Mouse (Mus musculus) CH12.LX (cell line): Measurements from ENCODE around the gene En1. TPM values are rescaled to one million over a fixed set of nuclear protein-coding genes. Genes with fewer than 3 reads are reported as not detected.

Source experiments
- DNase-seq: peaks from one replicate; pipeline ENCODE4 v3.0.0-alpha.2; 2013; ENCODE audit errors: extremely low read depth
- H3K27ac ChIP-seq: 2 replicates; pipeline ENCODE4 v1.5.1; 2012; ENCODE audit warnings: low read depth, mild to moderate bottlenecking, control low read depth, moderate library complexity; ENCODE audit not compliant: insufficient read depth
- H3K27me3 ChIP-seq: replicated peaks from 2 replicates; pipeline ENCODE3; 2012; ENCODE audit warnings: inconsistent platforms
- H3K36me3 ChIP-seq, 2 experiments: replicated peaks in 1 of 2; 2 replicates each; pipeline versions ENCODE3 to v1.6.1; 2012; ENCODE audit warnings: inconsistent platforms in 1 of 2, low read length in 1 of 2, mild to moderate bottlenecking in 1 of 2, mixed read lengths in 1 of 2, moderate library complexity in 1 of 2; ENCODE audit not compliant: control insufficient read depth in 1 of 2, insufficient read depth in 1 of 2
- H3K4me1 ChIP-seq, 2 experiments: 2 replicates each; pipeline ENCODE4 v1.6.1; 2012; ENCODE audit warnings: inconsistent platforms in 1 of 2, moderate library complexity in 1 of 2; ENCODE audit not compliant: insufficient read depth in 2 of 2, control insufficient read depth in 1 of 2
- H3K4me2 ChIP-seq: 2 replicates; pipeline ENCODE4 v1.6.1; 2012; ENCODE audit warnings: low read depth, mild to moderate bottlenecking, control low read depth; ENCODE audit not compliant: poor library complexity, insufficient read depth, severe bottlenecking
- H3K4me3 ChIP-seq, 3 experiments: fragments of 150-350 bp in 1 of 3; sonication (generic) in 1 of 3; replicated peaks in 1 of 3; 2 replicates each; pipeline versions ENCODE3 to v1.5.1; 2011 to 2012; ENCODE audit warnings: low read depth in 2 of 3, low read length in 2 of 3, mild to moderate bottlenecking in 2 of 3, moderate library complexity in 2 of 3, control low read depth in 1 of 3, improper control_type of control experiment in 1 of 3, inconsistent platforms in 1 of 3, mixed read lengths in 1 of 3; ENCODE audit not compliant: poor library complexity in 1 of 3
- H3K79me2 ChIP-seq: replicated peaks from 2 replicates; pipeline ENCODE4 v1.6.1; 2012; ENCODE audit warnings: mild to moderate bottlenecking, moderate library complexity; ENCODE audit not compliant: control insufficient read depth, poor library complexity, insufficient read depth, severe bottlenecking; ENCODE audit errors: extremely low read depth
- H3K9ac ChIP-seq: 2 replicates; pipeline ENCODE4 v1.6.1; 2012; ENCODE audit warnings: low read depth, mild to moderate bottlenecking, control low read depth, moderate library complexity; ENCODE audit not compliant: insufficient read depth
- H3K9me3 ChIP-seq: replicated peaks from 2 replicates; pipeline ENCODE3; 2012; ENCODE audit warnings: low read length, inconsistent platforms, mixed read lengths
- BHLHE40 ChIP-seq: IDR thresholded peaks from 2 replicates; pipeline ENCODE4 v1.6.1; 2011; ENCODE audit warnings: mild to moderate bottlenecking, low read depth, low read length, improper control_type of control experiment
- CHD1 ChIP-seq: IDR thresholded peaks from 2 replicates; pipeline ENCODE4 v1.6.1; 2012; ENCODE audit warnings: low read depth, low read length, improper control_type of control experiment, inconsistent platforms
- CHD2 ChIP-seq: IDR thresholded peaks from 2 replicates; pipeline ENCODE4 v1.6.1; 2011; ENCODE audit warnings: low read length, improper control_type of control experiment
- CTCF ChIP-seq, 2 experiments: IDR thresholded peaks in 1 of 2; conservative IDR thresholded peaks in 1 of 2; 2 replicates each; pipeline ENCODE4 v1.5.1; 2011 to 2012; ENCODE audit warnings: low read depth in 2 of 2, low read length in 2 of 2, improper control_type of control experiment in 1 of 2, inconsistent platforms in 1 of 2, mild to moderate bottlenecking in 1 of 2, moderate library complexity in 1 of 2
- ELF1 ChIP-seq: IDR thresholded peaks from 2 replicates; pipeline ENCODE4 v1.6.1; 2014; ENCODE audit warnings: low read depth, mild to moderate bottlenecking, inconsistent platforms, low read length, improper control_type of control experiment
- EP300 ChIP-seq: IDR thresholded peaks from 2 replicates; pipeline ENCODE4 v1.6.1; 2011; ENCODE audit warnings: low read length, improper control_type of control experiment
- ETS1 ChIP-seq: conservative IDR thresholded peaks from 2 replicates; pipeline ENCODE4 v1.6.1; 2012; ENCODE audit warnings: low read depth, mild to moderate bottlenecking, inconsistent platforms, low read length, improper control_type of control experiment, moderate library complexity
- GABPA ChIP-seq: IDR thresholded peaks from 2 replicates; pipeline ENCODE4 v1.6.1; 2012; ENCODE audit warnings: low read depth, low read length, improper control_type of control experiment, inconsistent platforms; ENCODE audit not compliant: insufficient replicate concordance
- HCFC1 ChIP-seq: IDR thresholded peaks from 2 replicates; pipeline ENCODE4 v1.6.1; 2012; ENCODE audit warnings: low read depth, mild to moderate bottlenecking, inconsistent platforms, low read length, improper control_type of control experiment
- JUN ChIP-seq: IDR thresholded peaks from 2 replicates; pipeline ENCODE4 v1.6.1; 2011; ENCODE audit warnings: low read depth, mild to moderate bottlenecking, low read length, improper control_type of control experiment, moderate library complexity; ENCODE audit not compliant: insufficient read depth
- JUND ChIP-seq: conservative IDR thresholded peaks from 2 replicates; pipeline ENCODE4 v1.6.1; 2011; ENCODE audit warnings: low read depth, low read length, improper control_type of control experiment
- KAT2A ChIP-seq: IDR thresholded peaks from 2 replicates; pipeline ENCODE4 v1.6.1; 2012; ENCODE audit warnings: low read length, improper control_type of control experiment, inconsistent platforms; ENCODE audit not compliant: insufficient replicate concordance
- MAFK ChIP-seq: IDR thresholded peaks from 2 replicates; pipeline ENCODE4 v1.6.1; 2011; ENCODE audit warnings: low read length, improper control_type of control experiment; ENCODE audit not compliant: insufficient replicate concordance
- MXI1 ChIP-seq: IDR thresholded peaks from 2 replicates; pipeline ENCODE4 v1.6.1; 2011; ENCODE audit warnings: mild to moderate bottlenecking, low read depth, low read length, improper control_type of control experiment
- PAX5 ChIP-seq: IDR thresholded peaks from 2 replicates; pipeline ENCODE4 v1.6.1; 2012; ENCODE audit warnings: low read length, inconsistent platforms, mixed read lengths
- POLR2A ChIP-seq: IDR thresholded peaks from 2 replicates; pipeline ENCODE4 v1.6.1; 2011; ENCODE audit warnings: low read depth, mild to moderate bottlenecking, improper control_type of control experiment, low read length
- POLR2AphosphoS2 ChIP-seq: IDR thresholded peaks from 2 replicates; pipeline ENCODE4 v1.6.1; 2011; ENCODE audit warnings: low read depth, low read length, improper control_type of control experiment
- RAD21 ChIP-seq: IDR thresholded peaks from 2 replicates; pipeline ENCODE4 v1.6.1; 2011; ENCODE audit warnings: low read depth, mild to moderate bottlenecking, low read length, improper control_type of control experiment, moderate library complexity
- RCOR1 ChIP-seq: conservative IDR thresholded peaks from 2 replicates; pipeline ENCODE4 v1.6.1; 2012; ENCODE audit warnings: low read depth, mild to moderate bottlenecking, inconsistent platforms, low read length, improper control_type of control experiment
- SIN3A ChIP-seq: IDR thresholded peaks from 2 replicates; pipeline ENCODE4 v1.6.1; 2012; ENCODE audit warnings: low read length, improper control_type of control experiment, inconsistent platforms
- TCF12 ChIP-seq: IDR thresholded peaks from 2 replicates; pipeline ENCODE4 v1.6.1; 2014; ENCODE audit warnings: low read depth, mild to moderate bottlenecking, inconsistent platforms, low read length, improper control_type of control experiment
- UBTF ChIP-seq: IDR thresholded peaks from 2 replicates; pipeline ENCODE4 v1.6.1; 2012; ENCODE audit warnings: low read depth, mild to moderate bottlenecking, inconsistent platforms, low read length, improper control_type of control experiment, moderate library complexity
- ZC3H11A ChIP-seq: IDR thresholded peaks from 2 replicates; pipeline ENCODE4 v1.6.1; 2012; ENCODE audit warnings: low read depth, mild to moderate bottlenecking, inconsistent platforms, low read length, improper control_type of control experiment
- ZKSCAN1 ChIP-seq: IDR thresholded peaks from 2 replicates; pipeline ENCODE4 v1.6.1; 2012; ENCODE audit warnings: low read depth, inconsistent platforms, low read length, improper control_type of control experiment, borderline replicate concordance
- ZMIZ1 ChIP-seq: IDR thresholded peaks from 2 replicates; pipeline ENCODE4 v1.6.1; 2012; ENCODE audit warnings: low read depth, mild to moderate bottlenecking, inconsistent platforms, low read length, improper control_type of control experiment
- dilution Hi-C: fragments of 300-500 bp; cut with MboI; formaldehyde crosslinking; loops from 2 replicates; pipeline ENCODE4 v1.14.3; 2020; ENCODE audit warnings: low sequenced_read_pairs; ENCODE audit not compliant: extremely low pct_unique_long_range_greater_than_20kb, extremely low pct_ligation_motif_present
- in situ Hi-C: fragments of 300-500 bp; cut with MboI; formaldehyde crosslinking; loops from 3 replicates; pipeline ENCODE4 v1.14.3; 2019; ENCODE audit warnings: low sequenced_read_pairs, low pct_ligation_motif_present, low pct_unique_long_range_greater_than_20kb, mixed read lengths
- polyA plus RNA-seq: library from polyadenylated mRNA; unstranded; fragments of >175 nt; gene quantifications from 2 replicates; pipeline ENCODE4 v1.2.1, GENCODE M21; 2012; ENCODE audit warnings: low read depth; ENCODE audit not compliant: insufficient read length
- total RNA-seq, 2 experiments: library from RNA; depleted of rRNA; stranded (reverse); fragments of 300-350 nt in 1 of 2; fragments of >200 nt in 1 of 2; gene quantifications; 2 replicates each; pipeline ENCODE4 v1.2.3; 2012 to 2014

En1 gene
- total and polyA plus RNA-seq, 3 experiments, result not detected

DNA sequence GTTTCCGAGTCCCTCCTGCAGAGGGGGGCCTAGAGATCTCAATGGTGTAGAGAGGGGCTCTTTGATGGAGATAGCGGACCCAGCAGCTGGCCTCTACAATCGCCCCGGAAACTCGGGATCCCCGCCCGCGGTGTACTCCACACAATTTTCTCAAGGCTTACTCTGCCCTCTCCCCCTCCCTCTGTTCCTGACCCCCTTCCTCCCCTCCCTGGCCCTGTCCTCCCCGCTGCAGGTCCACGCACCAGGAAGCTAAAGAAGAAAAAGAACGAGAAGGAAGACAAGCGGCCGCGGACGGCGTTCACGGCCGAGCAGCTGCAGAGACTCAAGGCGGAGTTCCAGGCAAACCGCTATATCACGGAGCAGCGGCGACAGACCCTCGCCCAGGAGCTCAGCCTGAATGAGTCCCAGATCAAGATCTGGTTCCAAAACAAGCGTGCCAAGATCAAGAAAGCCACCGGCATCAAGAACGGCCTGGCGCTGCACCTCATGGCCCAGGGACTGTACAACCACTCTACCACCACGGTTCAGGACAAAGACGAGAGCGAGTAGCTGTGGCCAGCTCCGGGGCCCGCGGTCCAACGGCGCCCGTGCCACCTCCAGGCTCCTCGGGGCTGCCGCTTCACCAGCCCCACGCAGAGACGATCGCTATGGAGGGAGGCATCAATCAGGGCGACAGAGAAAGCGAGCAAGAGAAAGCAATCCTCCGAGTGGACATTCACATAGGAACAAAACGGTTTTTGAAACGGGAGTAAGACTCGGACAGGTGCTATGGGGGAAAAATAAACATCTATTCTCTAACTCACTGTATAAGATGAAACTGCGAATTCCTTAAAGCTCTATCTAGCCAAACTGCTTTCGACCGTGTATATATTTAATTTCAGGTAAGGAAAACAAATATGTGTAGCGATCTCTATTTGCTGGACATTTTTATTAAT is 4.7 kb downstream of the En1 start:
- H3K9ac ChIP-seq, result no peak overlapping the region
- no peak overlapping the region for H3K27ac ChIP-seq
- H3K4me3 ChIP-seq, result no peak overlapping the region
- H3K36me3 ChIP-seq, result no peaks in the 10 kb centered on the region
- H3K79me2 ChIP-seq, result no peaks in the 10 kb centered on the region
- peaks cover 11% of the 10 kb centered on the region for H3K9me3 ChIP-seq
- H3K4me2 ChIP-seq, result no peak overlapping the region
- no peaks in the 10 kb centered on the region for H3K27me3 ChIP-seq
- in situ Hi-C loops (no loop called here), dilution Hi-C loops (no loop called here)
- TF ChIP-seq RAD21, result no peak
- no peak for TF ChIP-seq CHD1
- no peak for TF ChIP-seq ZC3H11A
- no peak for TF ChIP-seq EP300
- no peak for TF ChIP-seq ETS1
- TF ChIP-seq POLR2AphosphoS2, result no peak
- no peak for TF ChIP-seq JUND
- TF ChIP-seq MAFK, result no peak
- TF ChIP-seq SIN3A, result no peak
- TF ChIP-seq RCOR1, result no peak
- TF ChIP-seq PAX5, result no peak
- no peak for TF ChIP-seq ZKSCAN1
- TF ChIP-seq TCF12, result no peak
- TF ChIP-seq GABPA, result no peak
- no peak for TF ChIP-seq ZMIZ1
- no peaks in the 10 kb centered on the region for H3K4me1 ChIP-seq
- DNase-seq, result no peak

DNA sequence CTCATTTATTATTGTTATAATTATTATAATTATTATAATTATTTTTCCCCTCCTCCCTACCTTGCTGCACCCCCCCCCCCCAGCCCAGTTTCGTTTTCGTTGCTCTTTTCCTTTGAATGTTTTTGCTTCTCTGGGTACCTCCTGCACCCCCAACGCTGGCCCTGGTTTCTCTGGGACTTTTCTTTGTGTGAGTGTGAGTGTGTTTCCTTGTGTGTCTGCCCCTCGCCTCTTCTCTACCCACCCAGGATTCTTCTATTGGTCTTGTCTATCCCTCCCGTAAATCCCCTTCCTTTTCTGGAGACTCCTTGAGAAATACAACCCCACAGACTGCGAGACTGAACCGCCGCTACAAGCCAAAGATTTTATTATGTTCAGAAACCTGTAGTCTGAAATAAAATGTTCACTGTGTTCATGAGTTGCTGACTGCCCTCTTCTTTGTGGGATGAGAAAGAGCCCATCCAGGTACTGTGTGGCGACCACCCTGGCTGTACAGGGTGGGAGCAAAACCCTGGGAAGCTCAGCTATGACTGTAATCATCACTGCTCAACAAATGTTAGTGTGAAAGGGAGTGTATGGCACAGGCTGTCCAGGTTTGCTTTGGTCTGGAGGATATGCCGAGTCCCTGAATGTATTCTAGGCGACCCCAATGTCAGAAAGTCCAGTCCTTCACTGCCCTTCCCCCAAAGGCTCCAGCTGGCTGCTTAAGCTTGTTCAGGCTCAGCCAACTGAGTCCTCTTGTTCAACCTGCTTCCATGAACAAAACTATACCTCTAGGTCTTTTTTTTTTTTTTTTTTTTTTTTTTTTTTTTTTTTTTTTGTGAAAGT is 5.6 kb downstream of the En1 start:
- Histone ChIP-seq H3K4me2 (no peak overlapping the region), H3K4me1 (no peaks in the 10 kb centered on the region), H3K9ac (no peak overlapping the region), H3K4me3 (no peak overlapping the region), H3K27me3 (no peaks in the 10 kb centered on the region), H3K36me3 (no peaks in the 10 kb centered on the region), H3K27ac (no peak overlapping the region), H3K79me2 (no peaks in the 10 kb centered on the region), H3K9me3 (peaks cover 11% of the 10 kb centered on the region)
- dilution Hi-C loops (no loop called here), in situ Hi-C loops (no loop called here)
- no peak for DNase-seq
- no peak for TF ChIP-seq MXI1
- TF ChIP-seq ZKSCAN1, result no peak
- TF ChIP-seq ELF1, result no peak
- no peak for TF ChIP-seq ETS1
- TF ChIP-seq JUN, result no peak
- no peak for TF ChIP-seq MAFK
- no peak for TF ChIP-seq POLR2A
- TF ChIP-seq UBTF, result no peak
- no peak for TF ChIP-seq EP300
- no peak for TF ChIP-seq CTCF (conservative IDR thresholded peaks at IDR 0.05 in 1 of 2, IDR thresholded peaks at IDR 0.05 in 1 of 2; ENCODE audit: low read depth in 2 of 2, low read length in 2 of 2)
- TF ChIP-seq POLR2AphosphoS2, result no peak
- no peak for TF ChIP-seq HCFC1
- no peak for TF ChIP-seq BHLHE40
- no peak for TF ChIP-seq KAT2A
- no peak for TF ChIP-seq CHD2
